Mouse (Mus musculus): ENCODE measurements around the gene Krt31.

DNA sequence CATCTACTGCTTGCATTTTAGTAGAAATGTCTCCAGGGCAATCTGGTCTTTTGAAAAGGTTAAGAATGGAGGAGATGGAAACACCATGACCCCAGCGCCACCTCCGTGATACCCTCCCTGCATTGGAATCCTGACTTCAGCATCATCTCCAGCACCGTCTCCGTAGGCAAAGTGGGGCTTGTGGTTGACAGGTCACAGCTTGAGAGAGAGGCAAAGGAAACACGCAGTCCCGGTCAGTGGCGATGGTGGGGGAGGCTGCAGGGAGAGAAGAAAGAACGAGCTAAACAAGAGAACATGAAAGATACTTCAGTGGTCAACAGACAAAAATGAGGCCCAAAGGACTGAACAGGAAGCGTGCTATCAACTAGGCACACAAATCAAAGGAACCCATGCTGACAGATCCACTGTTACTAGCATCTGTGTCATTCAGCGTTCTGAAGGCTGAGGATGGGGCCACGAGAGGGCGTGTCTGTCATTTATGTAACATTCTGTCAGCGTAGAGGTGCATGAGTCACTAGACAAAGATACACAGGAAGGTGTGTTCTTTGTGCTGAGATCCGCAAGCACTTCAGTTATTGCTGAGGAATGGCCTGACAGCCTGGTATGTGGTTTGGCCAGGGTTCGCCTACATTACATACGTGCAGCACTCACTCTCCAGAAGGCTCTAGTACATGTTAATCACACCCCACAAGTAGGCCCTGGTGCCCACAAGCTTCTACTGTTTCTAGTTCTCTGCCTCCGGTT lies 17.1 kb upstream of the Krt31 start:
- no peak for TF ChIP-seq CTCF (IDR thresholded peaks at IDR 0.05; ENCODE audit: borderline replicate concordance, insufficient read depth, low read length)
- TF ChIP-seq POLR2A (IDR thresholded peaks at IDR 0.05; ENCODE audit: low read depth, low read length), result no peak

Data from embryonic fibroblast, embryonic 13.5 days (primary cell).